Mouse (Mus musculus): ENCODE data around the gene Plk5.
A peak's percentile ranks its signal among the peaks of the same experiment; 100 is the strongest.

Plk5 gene

DNA sequence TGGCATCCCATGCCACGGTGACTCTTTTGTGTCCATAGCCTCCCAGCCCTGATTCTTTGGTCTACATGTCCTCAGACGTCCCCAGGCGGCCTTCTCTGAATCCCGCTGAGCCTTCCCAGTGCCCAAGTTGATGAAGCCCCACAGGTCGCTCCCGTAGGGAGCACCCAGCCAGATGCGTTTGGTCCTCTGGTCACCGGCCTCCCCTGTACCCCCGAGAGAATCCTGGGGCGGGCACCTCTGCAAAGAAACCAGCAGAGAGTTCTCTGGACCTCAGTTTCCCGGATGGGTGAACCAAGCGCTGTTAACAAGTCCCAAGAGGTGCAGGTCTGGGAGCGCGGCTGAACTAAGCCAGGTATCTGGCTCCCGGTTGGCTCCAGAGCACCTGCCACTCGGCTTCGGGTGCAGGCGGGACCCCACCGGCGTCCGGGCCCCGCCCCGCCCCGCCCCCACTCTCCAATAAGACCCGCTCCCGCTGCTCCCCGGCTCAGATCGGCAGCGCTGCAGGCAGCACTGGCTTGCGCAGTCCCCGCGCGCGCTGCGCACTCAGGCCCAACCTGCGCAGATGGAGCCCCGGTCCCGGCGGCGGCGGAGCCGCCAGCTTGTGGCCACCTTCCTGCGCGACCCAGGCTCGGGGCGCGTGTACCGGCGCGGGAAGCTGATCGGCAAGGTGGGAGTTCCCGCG is at the start of gene Plk5:
TSS of gene Plk5 (plus strand) at position 459 of the 682 bp plus-strand sequence.
- DNase-seq (ENCODE audit: low spot score in 2 of 2) = no peak

- no peak for DNase-seq (ENCODE audit: low spot score in 2 of 2)
These were observed 44.7 kb upstream of the Plk5 start for GRCm38 (mm10) chr10:80311560-80311959.

DNA sequence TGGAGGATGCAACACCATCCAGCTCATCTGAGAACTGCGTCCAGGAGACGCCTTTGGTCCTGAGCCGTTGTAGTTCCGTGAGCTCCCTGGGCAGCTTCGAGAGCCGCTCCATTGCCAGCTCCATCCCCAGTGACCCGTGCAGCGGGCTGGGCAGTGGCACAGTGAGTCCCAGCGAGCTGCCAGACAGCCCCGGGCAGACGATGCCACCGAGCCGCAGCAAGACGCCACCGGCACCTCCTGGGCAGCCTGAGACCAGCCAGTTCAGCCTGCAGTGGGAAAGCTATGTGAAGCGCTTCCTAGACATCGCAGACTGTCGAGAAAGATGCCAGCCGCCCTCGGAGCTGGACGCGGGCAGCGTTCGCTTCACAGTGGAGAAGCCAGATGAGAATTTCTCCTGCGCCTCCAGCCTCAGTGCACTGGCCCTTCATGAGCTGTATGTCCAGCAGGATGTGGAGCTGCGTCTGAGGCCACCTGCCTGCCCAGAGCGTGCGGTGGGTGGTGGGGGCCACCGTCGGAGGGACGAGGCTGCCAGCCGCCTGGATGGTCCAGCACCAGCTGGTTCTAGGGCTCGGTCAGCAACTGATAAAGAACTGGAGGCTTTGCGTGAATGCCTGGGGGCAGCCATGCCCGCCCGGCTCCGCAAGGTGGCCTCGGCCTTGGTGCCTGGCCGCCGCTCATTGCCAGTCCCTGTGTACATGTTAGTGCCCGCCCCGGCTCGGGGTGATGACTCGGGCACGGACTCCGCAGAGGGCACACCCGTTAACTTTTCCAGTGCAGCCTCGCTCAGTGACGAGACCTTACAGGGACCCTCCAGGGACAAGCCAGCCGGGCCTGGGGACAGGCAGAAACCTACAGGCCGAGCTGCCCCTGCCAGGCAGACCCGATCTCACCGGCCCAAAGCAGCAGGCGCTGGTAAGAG is 43.4 kb upstream of the Plk5 start:
- DNase-seq (ENCODE audit: low spot score in 2 of 2) = no peak

DNA sequence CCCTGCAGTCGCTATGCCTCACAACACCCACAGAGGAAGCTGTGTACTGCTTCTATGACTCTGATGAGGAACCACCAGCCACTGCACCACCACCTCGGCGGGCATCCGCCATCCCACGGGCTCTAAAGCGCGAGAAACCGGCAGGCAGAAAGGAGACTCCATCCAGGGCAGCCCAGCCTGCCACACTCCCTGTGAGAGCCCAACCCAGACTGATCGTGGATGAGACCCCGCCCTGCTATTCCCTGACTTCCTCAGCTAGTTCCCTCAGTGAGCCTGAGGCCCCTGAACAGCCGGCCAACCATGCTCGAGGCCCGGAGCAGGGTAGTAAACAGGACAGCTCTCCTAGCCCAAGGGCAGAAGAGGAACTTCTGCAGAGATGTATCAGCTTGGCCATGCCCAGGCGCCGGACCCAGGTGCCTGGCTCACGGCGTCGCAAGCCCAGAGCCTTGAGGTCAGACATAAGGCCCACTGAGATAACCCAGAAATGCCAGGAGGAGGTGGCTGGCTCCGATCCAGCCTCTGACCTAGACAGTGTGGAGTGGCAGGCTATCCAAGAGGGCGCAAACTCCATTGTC is 42.5 kb upstream of the Plk5 start:
- no peak for DNase-seq (ENCODE audit: low spot score in 2 of 2)

DNA sequence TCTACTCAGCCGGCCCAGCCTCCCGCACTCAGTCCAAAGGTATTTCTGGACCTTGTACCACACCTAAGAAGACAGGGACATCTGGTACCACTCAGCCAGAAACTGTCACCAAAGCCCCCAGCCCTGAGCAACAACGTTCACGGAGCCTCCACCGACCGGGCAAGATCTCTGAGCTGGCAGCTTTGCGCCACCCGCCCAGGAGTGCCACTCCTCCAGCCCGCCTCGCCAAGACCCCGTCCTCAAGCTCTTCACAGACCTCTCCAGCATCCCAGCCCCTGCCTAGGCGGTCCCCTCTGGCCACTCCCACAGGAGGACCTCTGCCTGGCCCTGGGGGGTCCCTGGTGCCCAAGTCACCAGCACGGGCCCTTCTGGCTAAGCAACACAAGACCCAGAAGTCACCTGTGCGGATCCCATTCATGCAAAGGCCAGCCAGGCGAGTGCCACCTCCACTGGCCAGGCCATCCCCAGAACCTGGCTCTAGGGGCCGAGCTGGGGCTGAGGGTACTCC is 41.7 kb upstream of the Plk5 start:
- no peak for DNase-seq (ENCODE audit: low spot score in 2 of 2)

GRCm38 (mm10) chr10:80315315-80315714 is 40.9 kb upstream of the Plk5 start:
- no peak for DNase-seq (ENCODE audit: low spot score in 2 of 2)

GRCm38 (mm10) chr10:80316359-80316781 is 39.9 kb upstream of the Plk5 start:
- no peak for DNase-seq (ENCODE audit: low spot score in 2 of 2)

- DNase-seq (ENCODE audit: low spot score in 2 of 2) = no peak
These were observed 39.2 kb upstream of the Plk5 start for GRCm38 (mm10) chr10:80317011-80317410.

DNA sequence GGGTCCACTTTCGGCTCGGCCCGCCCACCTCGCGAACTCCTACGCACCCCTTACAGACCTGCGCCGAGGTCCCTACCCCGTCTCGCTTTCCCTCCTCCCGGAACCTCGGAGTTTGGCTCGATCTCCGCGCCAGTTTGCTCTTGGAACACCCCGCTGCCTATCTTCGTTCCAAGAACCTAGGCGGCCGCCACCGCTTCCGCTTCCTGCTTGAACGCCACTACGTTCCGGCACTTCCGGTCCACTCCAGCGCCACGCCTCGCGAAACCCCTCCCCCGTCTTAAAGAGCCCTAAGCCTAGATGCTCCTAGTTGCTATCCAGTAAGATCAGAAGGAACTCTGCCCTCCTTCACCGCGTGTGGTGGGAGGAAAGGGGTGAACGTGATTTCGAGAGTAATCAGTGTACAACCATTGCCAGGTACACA is 35.9 kb upstream of the Plk5 start, which contains the start of gene 2310011J03Rik:
TSS of gene 2310011J03Rik (minus strand) at position 198 of the 421 bp plus-strand sequence.
- peak; percentile 89 to 95 for DNase-seq (ENCODE audit: low spot score in 2 of 2)

DNA sequence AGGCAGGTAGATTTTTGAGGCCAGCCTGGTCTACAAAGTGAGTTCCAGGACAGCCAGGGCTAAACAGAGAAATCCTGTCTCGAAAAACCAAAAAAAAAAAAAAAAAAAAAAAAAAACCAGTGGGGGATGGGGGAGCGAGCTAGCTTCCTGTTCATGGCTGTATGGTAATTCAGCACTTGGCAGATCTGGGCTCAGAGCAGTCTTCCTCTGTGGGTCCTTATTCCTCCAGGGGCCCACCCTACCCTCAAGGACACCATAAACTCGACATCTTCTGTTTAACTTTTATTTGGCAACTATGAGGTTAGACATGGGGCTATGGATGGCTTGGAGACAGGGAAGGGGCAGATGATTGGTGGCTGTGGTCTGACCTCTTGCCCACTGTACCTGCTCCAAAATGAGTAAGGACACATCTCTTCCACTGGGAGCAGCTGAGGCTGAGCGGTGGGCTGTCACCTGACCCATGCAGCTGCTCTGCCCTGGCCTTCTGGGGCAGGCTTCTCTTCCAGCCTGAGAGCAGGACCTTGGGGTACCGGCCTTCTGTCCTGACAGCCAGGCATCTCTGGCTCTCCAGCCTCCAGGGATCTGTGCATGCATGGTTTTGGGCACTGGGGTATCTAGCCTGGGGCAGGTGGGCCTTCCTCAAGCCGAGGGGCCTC is 35.1 kb upstream of the Plk5 start:
- DNase-seq (ENCODE audit: low spot score in 2 of 2) = no peak

DNA sequence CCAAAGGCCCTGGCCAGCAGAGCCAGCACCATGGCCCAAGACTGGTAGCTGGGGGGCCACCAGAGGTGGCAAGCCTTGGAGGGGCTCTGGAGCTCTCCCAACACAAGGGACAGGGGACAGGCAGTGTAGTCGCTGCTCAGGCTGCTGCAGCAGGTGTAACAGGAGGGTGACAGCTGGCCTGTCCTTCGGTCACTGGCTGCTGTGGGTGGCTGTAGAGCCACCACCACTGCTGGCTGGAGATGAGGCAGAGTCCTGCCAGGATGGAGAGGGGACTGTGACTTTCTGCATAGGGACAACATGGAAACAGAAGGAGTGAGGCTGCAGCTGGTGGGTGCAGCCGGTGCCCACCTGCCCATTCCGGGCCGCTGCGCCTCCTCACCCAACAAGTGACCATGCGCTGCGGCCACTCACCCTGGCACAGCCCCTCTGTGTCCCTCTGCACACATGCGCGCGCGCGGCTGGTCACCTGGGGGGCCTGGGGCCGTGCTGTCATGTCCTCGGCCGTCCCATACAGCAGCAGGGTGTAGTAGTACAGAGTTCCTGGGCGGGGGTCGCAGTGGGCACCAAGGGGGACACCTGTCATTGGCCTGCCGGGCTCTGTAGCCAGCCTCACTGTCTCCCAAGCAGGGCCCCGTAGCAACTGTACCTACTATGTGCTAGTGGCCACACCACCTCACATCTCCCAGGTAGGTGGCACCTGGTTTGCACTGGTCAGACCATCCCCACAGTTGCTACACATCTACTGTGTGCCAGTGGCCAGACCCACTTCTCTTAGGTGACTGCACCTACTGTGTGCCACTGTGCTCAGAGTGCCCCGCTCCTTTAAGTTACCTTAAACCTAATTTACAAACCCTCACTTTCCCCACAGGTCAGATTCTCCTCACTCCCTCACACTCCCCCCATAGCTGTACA is 34.3 kb upstream of the Plk5 start:
- DNase-seq (ENCODE audit: low spot score in 2 of 2) = no peak

DNA sequence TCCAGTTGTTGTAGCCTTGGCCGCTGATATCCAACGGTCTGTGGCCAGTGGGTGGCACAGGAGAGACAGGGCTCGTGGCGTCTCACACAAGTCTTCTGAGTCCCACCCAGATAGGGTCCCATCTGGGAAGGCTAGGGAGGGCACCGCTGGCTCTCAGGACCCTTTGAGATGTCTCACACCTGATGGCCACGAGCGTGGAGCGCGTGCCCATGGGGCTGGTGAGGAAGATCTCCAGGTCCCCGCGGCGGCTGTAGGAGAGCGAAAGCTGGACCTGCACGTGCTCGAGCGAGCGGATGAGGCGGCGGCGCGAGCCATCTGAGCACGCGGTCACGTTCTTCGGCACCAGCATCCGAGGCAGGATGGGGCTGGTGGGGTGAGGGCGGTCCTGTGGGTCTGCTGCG is 33.4 kb upstream of the Plk5 start:
- no peak for DNase-seq (ENCODE audit: low spot score in 2 of 2)

DNA sequence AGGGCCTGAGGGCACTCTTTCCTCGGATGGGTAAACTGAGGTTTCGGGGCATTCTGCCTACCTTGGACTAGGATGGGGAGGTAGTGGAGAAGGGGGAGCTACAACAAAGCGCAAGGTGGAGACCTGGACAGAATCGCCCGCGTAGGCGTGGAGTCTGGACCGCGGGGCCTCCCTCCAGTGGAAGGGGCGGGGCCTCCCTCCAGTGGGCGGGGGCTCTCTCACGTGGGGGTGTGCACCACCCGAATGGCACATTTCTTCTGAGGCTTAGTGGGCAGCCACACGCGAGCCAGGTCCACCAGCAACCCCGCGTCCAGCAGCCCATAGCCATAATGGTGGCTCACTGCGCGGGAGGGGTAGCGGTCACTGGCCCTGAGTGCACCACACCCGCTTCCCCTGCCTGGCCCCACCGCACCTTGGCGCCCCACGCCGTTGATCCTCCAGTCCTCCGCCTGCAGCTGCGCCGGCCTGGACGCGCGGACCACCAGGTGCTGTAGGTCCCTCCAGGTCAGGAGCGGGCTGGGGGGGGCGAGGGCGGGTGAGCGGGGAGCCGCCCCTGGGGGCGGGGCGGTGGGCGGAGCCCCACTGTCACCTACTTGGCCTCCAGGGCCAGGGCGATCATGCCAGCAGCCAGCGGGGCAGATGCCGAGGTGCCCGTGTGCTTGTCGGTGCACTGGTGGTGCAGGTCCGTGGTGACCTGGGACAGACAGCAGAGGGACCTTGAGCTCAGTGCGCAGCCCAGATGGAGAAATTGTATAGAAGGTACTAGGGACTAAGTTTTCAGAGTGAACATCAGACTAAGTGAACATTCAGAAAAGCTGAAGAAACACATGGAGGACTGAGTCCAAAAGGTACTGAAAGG is 32.8 kb upstream of the Plk5 start:
- peak; percentile 79 to 87 for DNase-seq (ENCODE audit: low spot score in 2 of 2)

- DNase-seq (ENCODE audit: low spot score in 2 of 2) = no peak
These were observed 31.9 kb upstream of the Plk5 start for GRCm38 (mm10) chr10:80324120-80325037.

- no peak for DNase-seq (ENCODE audit: low spot score in 2 of 2)
These were observed 31.2 kb upstream of the Plk5 start for GRCm38 (mm10) chr10:80325045-80325444.

DNA sequence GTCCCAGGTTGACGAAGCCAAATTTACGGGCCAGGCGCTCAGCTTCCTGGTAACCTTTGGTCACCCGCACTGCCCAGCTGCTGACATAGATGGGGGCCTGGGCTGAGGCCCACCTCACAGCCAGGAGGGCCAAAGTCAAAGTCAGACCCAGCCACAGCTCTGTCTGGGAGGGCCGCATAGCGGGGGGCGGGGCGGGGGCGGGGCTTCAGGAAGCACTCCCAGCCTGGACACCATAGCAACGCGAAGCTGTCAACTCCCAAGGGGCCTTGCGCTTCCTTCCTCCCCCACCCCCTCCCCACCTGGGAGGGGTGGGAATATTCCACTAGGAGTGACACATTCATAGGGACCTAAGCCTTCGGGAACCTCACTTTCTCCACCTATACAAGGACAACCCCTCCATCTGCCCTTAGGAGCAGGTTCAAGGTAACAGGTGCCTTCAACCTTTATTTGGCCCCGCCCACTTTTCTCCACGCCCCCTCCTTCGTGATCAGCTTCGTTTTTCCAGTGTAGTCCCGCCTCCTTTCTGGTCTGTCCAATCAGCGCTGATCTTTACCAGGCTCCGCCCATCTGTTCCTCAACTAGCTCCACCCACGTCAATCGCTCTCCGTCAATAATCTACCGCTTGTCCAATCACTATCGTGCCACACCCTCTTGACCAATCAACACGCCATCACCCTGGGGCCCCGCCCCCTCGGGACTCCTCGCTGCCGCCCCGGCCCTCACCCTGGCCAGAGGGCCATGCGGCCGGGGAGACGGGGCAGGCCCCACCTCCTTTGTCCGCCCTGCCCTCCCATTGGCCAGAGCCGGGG is 26.8 kb upstream of the Plk5 start, which contains the start of the genes Pcsk4 and Reep6:
TSS of gene Pcsk4 (minus strand) at position 226 of the 809 bp plus-strand sequence.
TSS of gene Reep6 (plus strand) at position 681 of the 809 bp plus-strand sequence.
- peak; percentile 96 for DNase-seq (ENCODE audit: low spot score in 2 of 2)

GRCm38 (mm10) chr10:80330084-80330483 is 26.2 kb upstream of the Plk5 start:
- no peak for DNase-seq (ENCODE audit: low spot score in 2 of 2)

Measured in urinary bladder, postnatal 36 days (tissue).